Mouse (Mus musculus) left cerebral cortex, adult 11 months (tissue): ENCODE data around the gene Adgrb3.
A peak's percentile ranks its signal among the peaks of the same experiment; 100 is the strongest.
"Not testable (repeated sequence)": the region's sequence is repeated elsewhere in the genome, so short reads cannot be mapped to it uniquely, and the experiment has no call there.

ENCODE experiments used
- DNase-seq: peaks from one replicate; pipeline ENCODE4 v3.0.0; 2022; ENCODE audit warnings: low spot score

Gene Adgrb3

DNA sequence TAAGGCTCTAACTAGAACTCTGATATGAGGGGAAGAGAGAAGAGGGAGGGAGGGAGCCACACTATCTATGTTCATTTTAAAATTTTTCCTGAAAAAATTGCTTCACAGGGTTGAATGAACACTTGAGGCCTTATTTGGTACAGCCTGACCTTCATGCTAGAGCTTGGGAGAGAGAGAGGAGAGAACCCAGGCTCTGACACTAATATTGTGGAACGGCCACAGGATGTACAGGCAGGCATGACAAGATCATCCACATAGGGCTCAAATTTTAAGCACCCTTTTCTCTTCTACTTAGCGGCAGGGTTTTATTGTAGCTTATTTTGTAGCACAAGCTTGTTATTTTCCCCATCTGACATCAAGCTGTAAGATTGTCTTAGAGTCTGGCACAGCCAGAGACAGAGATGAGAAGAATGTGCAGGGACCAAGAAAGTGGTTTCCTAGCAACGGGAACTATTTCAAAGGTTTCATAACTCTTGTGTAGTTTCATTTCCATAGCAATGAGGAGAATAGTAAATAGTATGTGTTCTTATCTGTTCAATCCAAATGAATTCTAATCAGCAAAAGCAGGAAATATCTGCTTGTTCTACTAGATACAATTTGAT is 721.9 kb downstream of the Adgrb3 start:
- DNase-seq, result peak; percentile 57

GRCm38 (mm10) chr1:25106679-25107078 is 722.8 kb downstream of the Adgrb3 start:
- no peak for DNase-seq

DNA sequence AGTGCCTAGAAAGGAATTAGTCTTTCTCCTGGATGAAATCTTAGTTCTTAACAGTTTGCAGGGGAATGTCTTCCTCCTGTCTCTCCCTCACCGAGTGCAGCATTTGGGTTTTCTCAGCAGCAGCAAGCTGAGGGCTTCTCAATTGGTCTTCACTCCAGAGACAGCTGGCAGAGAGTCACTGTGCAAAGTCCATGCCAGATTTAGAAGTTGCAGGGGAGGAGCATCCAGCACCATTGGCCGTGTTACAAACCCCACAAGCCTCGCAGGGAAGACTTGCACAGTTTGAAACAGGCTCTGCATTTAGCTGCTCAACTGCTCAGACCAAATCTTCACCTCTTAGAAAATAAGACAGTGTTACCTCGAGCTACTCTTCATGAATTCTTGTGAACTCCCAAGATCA is 724.1 kb downstream of the Adgrb3 start:
- peak; percentile 78 for DNase-seq

GRCm38 (mm10) chr1:25088010-25088719 is 741.3 kb downstream of the Adgrb3 start:
- DNase-seq, result no peak

DNA sequence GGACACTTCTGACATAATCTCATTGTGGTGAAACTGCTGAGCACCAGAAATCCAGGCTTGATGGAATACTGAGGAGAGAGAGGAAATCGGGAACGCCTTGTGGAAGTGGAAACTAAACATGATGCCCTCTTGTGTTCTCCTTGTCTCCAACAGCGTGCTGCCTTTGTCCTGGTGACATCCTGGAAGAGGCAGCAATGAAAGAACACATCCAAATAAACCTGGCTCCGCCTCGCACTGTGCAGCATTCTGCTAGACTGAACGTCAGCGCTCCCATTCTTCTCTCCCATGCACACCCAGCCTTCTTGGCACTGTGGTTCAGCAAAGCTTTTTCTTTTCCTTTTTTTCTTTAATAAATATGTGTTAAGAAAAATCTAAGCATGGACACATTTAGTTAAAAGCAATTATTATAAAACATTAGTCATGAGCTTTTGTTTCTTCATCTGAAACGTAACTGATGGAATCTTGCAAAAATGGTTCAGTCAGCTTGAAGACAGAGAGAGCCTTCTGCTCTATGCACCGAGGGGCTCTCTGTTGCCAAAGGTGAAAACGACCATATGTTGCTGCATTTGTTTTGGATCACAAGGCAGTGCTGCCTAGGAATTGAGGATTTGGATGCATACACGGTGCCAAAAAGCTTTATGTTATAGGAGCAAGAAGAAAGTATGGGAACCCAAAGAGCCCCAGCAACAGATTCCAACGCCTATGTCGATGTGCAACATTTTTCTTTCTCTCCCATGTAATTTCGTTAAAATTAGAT is 743.7 kb downstream of the Adgrb3 start:
- DNase-seq, result peak; percentile 31

DNA sequence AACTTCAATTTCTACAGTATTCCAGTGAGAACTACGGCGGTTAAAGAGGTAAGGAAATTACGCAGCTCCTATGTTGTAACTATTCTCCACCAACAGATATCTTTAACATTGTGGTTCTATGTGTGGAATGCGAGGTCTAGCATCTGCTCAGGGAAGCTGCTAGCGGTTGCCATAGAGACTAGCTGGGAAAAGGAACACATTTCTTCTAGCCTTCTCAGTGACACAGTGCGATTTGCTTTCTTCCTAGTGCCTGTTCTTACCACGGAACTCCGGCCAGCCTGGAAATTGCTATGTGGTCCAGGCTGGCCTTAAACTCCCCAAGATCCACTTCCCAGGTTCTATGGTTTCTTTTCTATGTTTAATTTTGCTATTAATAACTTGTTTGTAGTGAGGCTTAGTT is 747.1 kb downstream of the Adgrb3 start:
- DNase-seq, result peak; percentile 49

- no peak for DNase-seq
Observed at GRCm38 (mm10) chr1:25081265-25081849, 748.1 kb downstream of the Adgrb3 start.

DNA sequence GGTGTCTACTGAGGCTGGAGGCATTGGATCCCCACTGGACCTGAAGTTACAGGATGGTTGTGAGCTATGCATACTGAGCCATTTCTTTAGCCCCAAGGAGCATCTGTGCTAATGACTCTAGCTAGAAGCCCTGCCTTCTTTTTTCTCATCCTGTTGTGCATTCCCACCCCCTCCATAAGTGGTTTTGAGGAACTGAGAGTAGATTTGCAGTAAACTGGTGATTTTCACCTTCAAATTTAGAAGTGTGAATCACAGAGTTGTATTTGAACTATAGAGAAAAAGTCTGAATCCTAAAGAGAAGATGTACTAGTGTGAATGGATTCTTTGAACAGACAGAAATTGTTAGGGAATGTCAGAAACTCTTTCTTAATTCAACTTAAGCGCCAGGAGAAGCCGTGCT is 750.1 kb downstream of the Adgrb3 start:
- no peak for DNase-seq

GRCm38 (mm10) chr1:25075952-25076351 is 753.6 kb downstream of the Adgrb3 start:
- DNase-seq, result no peak

- DNase-seq, result no peak
Observed at GRCm38 (mm10) chr1:25063964-25064363, 765.5 kb downstream of the Adgrb3 start.

DNA sequence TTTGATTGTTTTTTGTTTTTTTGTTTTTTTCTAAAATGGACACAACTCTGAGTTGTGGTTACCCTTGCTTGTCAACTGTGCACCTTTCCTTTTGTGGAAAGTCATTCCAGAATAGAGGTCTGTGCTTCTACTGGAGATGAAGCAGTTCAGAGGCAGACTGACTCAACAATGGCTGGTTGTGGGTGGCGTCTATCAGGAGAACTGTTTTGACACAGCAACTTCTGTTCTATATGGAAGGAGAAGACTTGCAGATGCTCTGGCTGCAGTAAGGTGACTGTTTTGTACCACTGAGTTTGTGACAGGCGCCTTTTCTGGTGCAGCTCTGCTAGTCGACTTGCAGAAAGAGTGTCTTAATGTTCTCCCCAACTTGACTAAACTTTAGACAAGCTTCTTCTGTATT is 768.6 kb downstream of the Adgrb3 start:
- no peak for DNase-seq

DNA sequence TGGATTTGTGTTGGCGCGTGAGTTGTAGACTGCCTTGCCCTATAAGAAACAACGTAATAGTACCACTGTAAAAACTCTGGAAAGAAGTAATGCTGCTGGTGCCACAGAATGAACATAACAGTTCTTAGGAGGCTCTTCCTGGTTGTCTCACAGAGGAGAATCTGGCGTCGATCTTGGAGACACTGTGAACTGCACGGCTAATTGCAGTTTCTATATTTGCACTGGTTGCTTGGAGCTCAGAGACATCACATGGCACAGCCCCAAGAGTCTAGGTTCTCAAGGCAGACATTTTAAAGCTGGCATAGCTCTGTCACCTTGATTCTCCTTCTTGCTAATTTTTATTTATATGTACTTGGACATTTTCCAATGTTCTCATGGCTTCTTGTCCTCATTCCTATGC is 769.3 kb downstream of the Adgrb3 start:
- peak; percentile 36 for DNase-seq

DNA sequence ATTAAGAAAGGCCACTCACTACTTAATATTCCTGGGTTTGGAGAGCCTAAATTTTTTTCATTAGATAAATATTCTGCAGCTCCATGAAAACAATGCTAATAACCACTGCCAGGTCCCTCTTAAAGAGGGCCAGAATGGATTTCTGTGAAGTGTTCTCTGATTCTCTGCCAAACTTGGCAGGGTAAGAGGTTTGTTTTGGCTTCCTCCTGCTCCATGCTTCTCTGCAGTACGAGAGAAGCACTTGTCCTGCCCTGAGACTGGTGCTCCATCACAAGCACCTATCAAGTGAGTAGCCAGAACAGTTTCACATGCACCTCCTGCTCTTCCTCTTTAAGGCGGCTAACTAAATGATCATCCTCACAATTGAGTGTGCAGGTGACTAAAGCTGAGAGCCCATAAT is 771.9 kb downstream of the Adgrb3 start:
- no peak for DNase-seq

DNA sequence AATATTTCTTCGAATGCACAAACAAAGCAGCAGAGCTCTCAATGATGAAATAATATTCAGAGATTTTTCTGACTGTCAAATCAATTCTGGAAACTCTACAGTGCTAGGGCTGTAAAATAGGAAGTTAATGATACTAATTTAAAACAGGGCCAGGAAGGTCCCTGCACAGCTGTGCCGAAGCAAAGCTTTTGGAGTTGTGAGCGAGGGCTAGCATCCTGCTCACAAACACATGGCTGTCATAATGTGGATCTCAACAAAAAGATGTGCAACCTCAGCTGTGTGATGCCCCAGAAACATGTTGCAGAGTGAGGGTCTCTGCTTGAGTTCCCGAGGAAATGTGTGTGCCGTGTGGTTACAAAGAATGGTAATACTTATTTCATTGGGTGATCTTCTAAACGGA is 772.3 kb downstream of the Adgrb3 start:
- no peak for DNase-seq

- peak; percentile 17 for DNase-seq
Observed at GRCm38 (mm10) chr1:25042091-25042490, 787.4 kb downstream of the Adgrb3 start.

DNA sequence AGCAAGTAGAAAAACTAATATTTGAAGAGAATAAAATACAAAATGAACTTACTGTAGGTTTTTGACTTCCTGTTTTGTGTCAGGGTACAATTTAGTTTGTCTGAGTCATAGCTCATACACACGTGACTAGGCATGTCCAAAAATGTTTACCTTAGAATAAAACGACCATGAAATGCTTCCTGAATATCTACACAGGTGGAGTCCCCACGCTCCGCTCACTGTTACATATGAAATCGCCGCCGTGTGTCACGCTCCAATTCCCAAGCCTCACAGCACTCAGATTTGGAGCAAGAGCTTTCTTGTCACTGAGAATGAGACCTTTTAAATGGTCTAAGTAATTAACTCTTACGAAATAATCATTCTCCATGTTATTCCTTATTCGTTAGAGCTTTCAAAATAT is 795.3 kb downstream of the Adgrb3 start:
- no peak for DNase-seq

- DNase-seq, result peak; percentile 22
Observed at GRCm38 (mm10) chr1:25033155-25034095, 796.1 kb downstream of the Adgrb3 start.

DNA sequence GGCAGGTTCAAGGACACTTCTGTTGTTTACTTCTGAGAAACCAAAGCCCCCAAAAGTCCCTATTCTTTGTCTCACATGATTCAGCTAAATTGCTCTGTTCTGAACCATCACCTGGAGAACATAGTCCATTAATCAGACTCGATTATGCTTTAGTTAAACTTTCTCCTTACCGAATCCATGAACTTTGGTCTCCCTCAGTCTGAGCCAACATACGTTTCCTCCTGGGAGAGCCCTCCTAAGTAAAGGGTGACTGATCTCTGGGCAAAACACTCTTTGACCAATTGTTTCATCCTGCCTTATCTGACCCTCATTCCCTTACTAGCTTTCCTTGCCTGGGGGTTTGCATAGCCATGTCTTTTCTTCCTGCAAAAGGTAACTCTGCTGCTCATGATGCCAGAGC is 806.4 kb downstream of the Adgrb3 start:
- DNase-seq, result no peak

DNA sequence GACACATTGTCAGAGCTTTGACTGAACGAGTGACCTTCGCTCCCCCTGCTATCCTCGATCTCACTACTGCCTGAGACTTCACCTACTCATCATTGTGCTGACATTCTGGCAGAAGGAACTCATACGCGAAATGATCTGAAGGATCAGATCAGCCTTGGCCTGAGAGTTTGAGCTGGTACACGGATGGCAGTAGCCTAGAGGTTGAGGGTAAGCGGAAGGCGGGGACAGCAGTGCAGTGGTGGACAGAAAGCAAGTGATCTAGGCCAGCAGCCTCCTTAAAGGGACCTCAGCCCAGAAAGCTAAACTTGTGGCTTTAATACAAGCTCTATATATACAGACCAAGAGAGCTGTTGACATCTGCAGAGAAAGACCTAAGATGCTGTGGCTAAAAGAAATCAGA is 811.7 kb downstream of the Adgrb3 start:
- DNase-seq, result not testable (repeated sequence)
